Mouse (Mus musculus): ENCODE results near the gene Tnfrsf26. TPM values are rescaled to one million over a fixed set of nuclear protein-coding genes. Genes with fewer than 3 reads are reported as not detected.

Gene Tnfrsf26
- total and polyA plus RNA-seq, 2 experiments from 2014 or later: 0.20 to 0.47 TPM

- peak; percentile 98 for ATAC-seq
- H3K9ac ChIP-seq (replicated peaks; ENCODE audit: low read length): peak within 1 kb of the TSS; percentile 87
- H3K36me3 ChIP-seq (ENCODE audit: insufficient read depth, low read length): no peaks in the 10 kb centered on the region
- TF ChIP-seq CTCF (IDR thresholded peaks at IDR 0.05; ENCODE audit: low read depth): no peak
- H3K4me1 ChIP-seq (ENCODE audit: insufficient read depth, low read length): peaks cover 9% of the 10 kb centered on the region
- peak within 1 kb of the TSS; percentile 74 for H3K27ac ChIP-seq
- H3K9me3 ChIP-seq (ENCODE audit: low read length): no peaks in the 10 kb centered on the region
- peak within 1 kb of the TSS; percentile 85 for H3K4me2 ChIP-seq (ENCODE audit: low read depth, low read length)
- WGBS: 2% methylated on average over 35 of the region's 35 CpGs
- H3K4me3 ChIP-seq (ENCODE audit: low read length): peak within 1 kb of the TSS; percentile 92
- H3K27me3 ChIP-seq (ENCODE audit: insufficient read depth, low read length): no peaks in the 10 kb centered on the region
- DNase-seq (ENCODE audit: low spot score): peak; percentile 97
Measured at GRCm38 (mm10) chr7:143599428-143600230, 28.9 kb downstream of the Tnfrsf26 start, which contains the start of gene Cars. Gene Cars (minus strand): TSS chr7:143600090.

- H3K9ac ChIP-seq (replicated peaks; ENCODE audit: low read length): no peak overlapping the region
- H3K4me2 ChIP-seq (ENCODE audit: low read depth, low read length): no peak overlapping the region
- H3K36me3 ChIP-seq (ENCODE audit: insufficient read depth, low read length): peaks cover 4% of the 10 kb centered on the region; the same call in 1 of the 2 replicates
- ATAC-seq (no peak), DNase-seq (ENCODE audit: low spot score) (peak; percentile 58)
- no peak overlapping the region for H3K4me3 ChIP-seq (ENCODE audit: low read length)
- WGBS: 66% methylated on average over 5 of the region's 5 CpGs
- TF ChIP-seq CTCF (IDR thresholded peaks at IDR 0.05; ENCODE audit: low read depth): no peak
- H3K27me3 ChIP-seq (ENCODE audit: insufficient read depth, low read length): no peaks in the 10 kb centered on the region
- peaks cover 9% of the 10 kb centered on the region for H3K4me1 ChIP-seq (ENCODE audit: insufficient read depth, low read length)
- H3K9me3 ChIP-seq (ENCODE audit: low read length): no peaks in the 10 kb centered on the region
- H3K27ac ChIP-seq: no peak overlapping the region
Measured at GRCm38 (mm10) chr7:143594865-143595264, 33.7 kb downstream of the Tnfrsf26 start.

GRCm38 (mm10) chr7:143592255-143592654 is 36.3 kb downstream of the Tnfrsf26 start:
- Histone ChIP-seq H3K4me1 (ENCODE audit: insufficient read depth, low read length) (no peaks in the 10 kb centered on the region), H3K9ac (replicated peaks; ENCODE audit: low read length) (no peak overlapping the region), H3K36me3 (ENCODE audit: insufficient read depth, low read length) (peaks cover 26% of the 10 kb centered on the region), H3K27ac (no peak overlapping the region), H3K4me2 (ENCODE audit: low read depth, low read length) (no peak overlapping the region), H3K9me3 (ENCODE audit: low read length) (no peaks in the 10 kb centered on the region), H3K27me3 (ENCODE audit: insufficient read depth, low read length) (no peaks in the 10 kb centered on the region), H3K4me3 (ENCODE audit: low read length) (no peak overlapping the region)
- DNase-seq (ENCODE audit: low spot score) (no peak), ATAC-seq (no peak)
- TF ChIP-seq CTCF (IDR thresholded peaks at IDR 0.05; ENCODE audit: low read depth): no peak
- WGBS: 89% methylated on average over 10 of the region's 10 CpGs

GRCm38 (mm10) chr7:143588006-143588405 is 40.5 kb downstream of the Tnfrsf26 start:
- Histone ChIP-seq H3K27ac (no peak overlapping the region), H3K9me3 (ENCODE audit: low read length) (no peaks in the 10 kb centered on the region), H3K27me3 (ENCODE audit: insufficient read depth, low read length) (no peaks in the 10 kb centered on the region), H3K4me3 (ENCODE audit: low read length) (no peak overlapping the region), H3K36me3 (ENCODE audit: insufficient read depth, low read length) (peaks cover 62% of the 10 kb centered on the region), H3K4me2 (ENCODE audit: low read depth, low read length) (no peak overlapping the region), H3K4me1 (ENCODE audit: insufficient read depth, low read length) (no peaks in the 10 kb centered on the region), H3K9ac (replicated peaks; ENCODE audit: low read length) (no peak overlapping the region)
- TF ChIP-seq CTCF (IDR thresholded peaks at IDR 0.05; ENCODE audit: low read depth): no peak
- 89% methylated on average over 4 of the region's 4 CpGs for whole genome bisulfite sequencing
- no peak for ATAC-seq
- no peak for DNase-seq (ENCODE audit: low spot score)

GRCm38 (mm10) chr7:143587586-143587985 is 40.9 kb downstream of the Tnfrsf26 start:
- no peak for ATAC-seq
- Histone ChIP-seq H3K9ac (replicated peaks; ENCODE audit: low read length) (no peak overlapping the region), H3K4me1 (ENCODE audit: insufficient read depth, low read length) (no peaks in the 10 kb centered on the region), H3K36me3 (ENCODE audit: insufficient read depth, low read length) (peaks cover 66% of the 10 kb centered on the region), H3K9me3 (ENCODE audit: low read length) (no peaks in the 10 kb centered on the region), H3K27me3 (ENCODE audit: insufficient read depth, low read length) (no peaks in the 10 kb centered on the region), H3K4me2 (ENCODE audit: low read depth, low read length) (no peak overlapping the region), H3K4me3 (ENCODE audit: low read length) (no peak overlapping the region), H3K27ac (no peak overlapping the region)
- no peak for TF ChIP-seq CTCF (IDR thresholded peaks at IDR 0.05; ENCODE audit: low read depth)
- WGBS: 88% methylated on average over 5 of the region's 5 CpGs
- no peak for DNase-seq (ENCODE audit: low spot score)

- Histone ChIP-seq H3K9ac (replicated peaks; ENCODE audit: low read length) (no peak overlapping the region), H3K4me1 (ENCODE audit: insufficient read depth, low read length) (no peaks in the 10 kb centered on the region), H3K27ac (no peak overlapping the region), H3K4me2 (ENCODE audit: low read depth, low read length) (no peak overlapping the region), H3K36me3 (ENCODE audit: insufficient read depth, low read length) (peaks cover 73% of the 10 kb centered on the region), H3K9me3 (ENCODE audit: low read length) (no peaks in the 10 kb centered on the region), H3K27me3 (ENCODE audit: insufficient read depth, low read length) (no peaks in the 10 kb centered on the region), H3K4me3 (ENCODE audit: low read length) (no peak overlapping the region)
- no peak for ATAC-seq
- peak; percentile 70 for DNase-seq (ENCODE audit: low spot score)
- 35% methylated on average over 3 of the region's 3 CpGs for WGBS
- TF ChIP-seq CTCF (IDR thresholded peaks at IDR 0.05; ENCODE audit: low read depth): peak; percentile 84
Measured at GRCm38 (mm10) chr7:143583956-143584355, 44.6 kb downstream of the Tnfrsf26 start.

- ATAC-seq: no peak
- Histone ChIP-seq H3K9ac (replicated peaks; ENCODE audit: low read length) (no peak overlapping the region), H3K4me1 (ENCODE audit: insufficient read depth, low read length) (no peaks in the 10 kb centered on the region), H3K27me3 (ENCODE audit: insufficient read depth, low read length) (no peaks in the 10 kb centered on the region), H3K36me3 (ENCODE audit: insufficient read depth, low read length) (peaks cover 73% of the 10 kb centered on the region), H3K4me3 (ENCODE audit: low read length) (no peak overlapping the region), H3K27ac (no peak overlapping the region), H3K4me2 (ENCODE audit: low read depth, low read length) (no peak overlapping the region), H3K9me3 (ENCODE audit: low read length) (no peaks in the 10 kb centered on the region)
- 89% methylated on average over 5 of the region's 5 CpGs for WGBS
- no peak for DNase-seq (ENCODE audit: low spot score)
- TF ChIP-seq CTCF (IDR thresholded peaks at IDR 0.05; ENCODE audit: low read depth): no peak
Measured at GRCm38 (mm10) chr7:143583025-143583424, 45.5 kb downstream of the Tnfrsf26 start.
